Comparison of ENCODE assay signal across 10 mouse cellular contexts in genomic region chr17:12187782-12188181, GRCm38 (mm10).
DNase-seq lines count a peak whose midpoint lies in the region; TF ChIP-seq lines count a peak whose summit lies in the region.
"Had no signal": no experiment of that assay in that cellular context is flagged by ENCODE, and none has a peak within 500 bp of the region (broad histone marks: within the 10 kb centered on the region; RNA-seq: fewer than 3 reads in every experiment).

No protein-coding gene starts in this region.

- H3K4me3 ChIP-seq in olfactory bulb, adult 2 months (ENCODE audit: insufficient read depth, low read depth, low read length): no peak overlapping the region
- H3K4me3 ChIP-seq: left cerebral cortex, adult 2 months; neural tube, embryonic 12.5 days had no signal

- peak; percentile 25 to 33 for DNase-seq in heart, adult 18-20 months
- no peak for DNase-seq in heart, adult 8-10 months (ENCODE audit: low spot score)
- peak; percentile 43 for DNase-seq in right cerebral cortex, adult 18-20 months
- DNase-seq in right cerebral cortex, postnatal 25 days: no peak
- peak; percentile 68 to 88 for DNase-seq in layer of hippocampus, adult 18-20 months (ENCODE audit: low spot score in 2 of 2)
- DNase-seq in kidney, postnatal 25 days: no peak
- no peak for DNase-seq in B cell, adult 2 months

- TF ChIP-seq CTCF in olfactory bulb, adult 2 months (IDR thresholded peaks at IDR 0.05; ENCODE audit: insufficient read depth, low read depth, low read length): no peak

- peaks cover 2% of the 10 kb centered on the region; the same call in 1 of the 2 replicates for H3K4me1 ChIP-seq in olfactory bulb, adult 2 months (ENCODE audit: control insufficient read depth, insufficient read depth, low read length)

- peak overlapping the region; percentile 29; the same call in 1 of the 2 replicates for H3K27ac ChIP-seq in olfactory bulb, adult 2 months (ENCODE audit: insufficient read depth, low read depth, low read length)
- H3K27ac ChIP-seq: left cerebral cortex, adult 2 months; neural tube, embryonic 12.5 days had no signal

- WGBS in olfactory bulb, adult 2 months: 5% methylated on average over 1 of the region's 1 CpGs

- TF ChIP-seq POLR2A in olfactory bulb, adult 2 months (IDR thresholded peaks at IDR 0.05; ENCODE audit: insufficient read depth, low read depth, low read length): no peak

Comparison
In these comparisons a context has a peak if more than half of its experiments do, and no peak if none do; other contexts are left out.
1. DNase-seq: peak in heart, adult 18-20 months (2 of 2), right cerebral cortex, adult 18-20 months (single experiment) and layer of hippocampus, adult 18-20 months (2 of 2); none in heart, adult 8-10 months (single experiment), right cerebral cortex, postnatal 25 days (single experiment), kidney, postnatal 25 days (0 of 2) and B cell, adult 2 months (0 of 2).